Mouse (Mus musculus) myocyte (in vitro differentiated cells): ENCODE results near the gene Gpr158.

ENCODE experiments used
- CEBPB ChIP-seq: IDR thresholded peaks from 2 replicates; pipeline ENCODE4 v1.6.1; 2011; ENCODE audit warnings: mild to moderate bottlenecking, moderate library complexity; ENCODE audit not compliant: poor library complexity, insufficient read depth, severe bottlenecking
- E2F4 ChIP-seq: IDR thresholded peaks from one replicate; pipeline ENCODE4 v1.6.1; 2011; ENCODE audit warnings: mild to moderate bottlenecking, control low read depth, moderate library complexity; ENCODE audit not compliant: insufficient read depth
- MYOD1 ChIP-seq, 3 experiments: IDR thresholded peaks; one replicate each; pipeline ENCODE4 v1.6.1; 2011; ENCODE audit warnings: control low read depth in 2 of 3, low read depth in 2 of 3, mild to moderate bottlenecking in 2 of 3, moderate library complexity in 1 of 3; ENCODE audit not compliant: insufficient read length in 2 of 3, control insufficient read depth in 1 of 3
- MYOG ChIP-seq, 3 experiments: IDR thresholded peaks; one replicate each; pipeline ENCODE4 v1.6.1; 2011; ENCODE audit warnings: control low read depth in 2 of 3, low read depth in 2 of 3, mild to moderate bottlenecking in 2 of 3; ENCODE audit not compliant: insufficient read length in 2 of 3, control insufficient read depth in 1 of 3, insufficient read depth in 1 of 3
- POLR2A ChIP-seq: IDR thresholded peaks from one replicate; pipeline ENCODE4 v1.6.1; 2011; ENCODE audit warnings: low read depth, mild to moderate bottlenecking, control low read depth, moderate library complexity; ENCODE audit not compliant: insufficient read length
- POLR2AphosphoS2 ChIP-seq: IDR thresholded peaks from one replicate; pipeline ENCODE4 v1.6.1; 2011; ENCODE audit warnings: low read depth, control low read depth; ENCODE audit not compliant: insufficient read length
- TCF12 ChIP-seq: IDR thresholded peaks from one replicate; pipeline ENCODE4 v1.6.1; 2011; ENCODE audit warnings: mild to moderate bottlenecking, control low read depth; ENCODE audit not compliant: poor library complexity, insufficient read depth, severe bottlenecking
- USF1 ChIP-seq: IDR thresholded peaks from one replicate; pipeline ENCODE4 v1.6.1; 2011; ENCODE audit warnings: low read depth, mild to moderate bottlenecking, control low read depth, moderate library complexity

- TF ChIP-seq E2F4 = no peak
- TF ChIP-seq TCF12 = no peak
- TF ChIP-seq POLR2A = no peak
- no peak for TF ChIP-seq POLR2AphosphoS2
- no peak for TF ChIP-seq CEBPB
- TF ChIP-seq USF1 = no peak
- TF ChIP-seq MYOG (IDR thresholded peaks at IDR 0.05; ENCODE audit: control insufficient read depth in 1 of 3, insufficient read depth in 1 of 3, insufficient read length in 2 of 3, low read depth in 2 of 3) = no peak
- no peak for TF ChIP-seq MYOD1 (IDR thresholded peaks at IDR 0.05; ENCODE audit: control insufficient read depth in 1 of 3, insufficient read length in 2 of 3, low read depth in 2 of 3)
These were observed 264.8 kb downstream of the Gpr158 start for GRCm38 (mm10) chr2:21632136-21632535.
